Mouse (Mus musculus): ENCODE results near the gene Sdk1. TPM values are rescaled to one million over a fixed set of nuclear protein-coding genes. Genes with fewer than 3 reads are reported as not detected.

Gene Sdk1
- polyA plus RNA-seq, 1 experiment from 2014 or later, result 1.7 TPM

- H3K4me1 ChIP-seq (ENCODE audit: control insufficient read depth, insufficient read depth, low read length), result no peaks in the 10 kb centered on the region
- H3K9ac ChIP-seq (ENCODE audit: low read depth, low read length), result no peak overlapping the region
- H3K27ac ChIP-seq (ENCODE audit: low read length), result no peak overlapping the region
- H3K27me3 ChIP-seq (replicated peaks; ENCODE audit: control insufficient read depth, insufficient read depth, low read length), result no peaks in the 10 kb centered on the region
- 85% methylated on average over 2 of the region's 2 CpGs for WGBS
- no peaks in the 10 kb centered on the region for H3K9me3 ChIP-seq (ENCODE audit: control insufficient read depth, low read length)
- no peak overlapping the region for H3K4me2 ChIP-seq (ENCODE audit: low read depth, low read length)
- H3K36me3 ChIP-seq (ENCODE audit: control insufficient read depth, insufficient read depth, low read length), result no peaks in the 10 kb centered on the region
- no peak overlapping the region for H3K4me3 ChIP-seq (ENCODE audit: low read length)
- ATAC-seq, result no peak
Observed at GRCm38 (mm10) chr5:141952270-141952669, 711.0 kb downstream of the Sdk1 start.

- Histone ChIP-seq H3K4me2 (ENCODE audit: low read depth, low read length) (no peak overlapping the region), H3K27me3 (replicated peaks; ENCODE audit: control insufficient read depth, insufficient read depth, low read length) (no peaks in the 10 kb centered on the region), H3K36me3 (ENCODE audit: control insufficient read depth, insufficient read depth, low read length) (no peaks in the 10 kb centered on the region), H3K4me1 (ENCODE audit: control insufficient read depth, insufficient read depth, low read length) (no peaks in the 10 kb centered on the region), H3K4me3 (ENCODE audit: low read length) (no peak overlapping the region), H3K9me3 (ENCODE audit: control insufficient read depth, low read length) (no peaks in the 10 kb centered on the region), H3K9ac (ENCODE audit: low read depth, low read length) (no peak overlapping the region), H3K27ac (ENCODE audit: low read length) (no peak overlapping the region)
- WGBS, result 86% methylated on average over 7 of the region's 7 CpGs
- ATAC-seq, result no peak
Observed at GRCm38 (mm10) chr5:141952708-141953490, 711.6 kb downstream of the Sdk1 start.

DNA sequence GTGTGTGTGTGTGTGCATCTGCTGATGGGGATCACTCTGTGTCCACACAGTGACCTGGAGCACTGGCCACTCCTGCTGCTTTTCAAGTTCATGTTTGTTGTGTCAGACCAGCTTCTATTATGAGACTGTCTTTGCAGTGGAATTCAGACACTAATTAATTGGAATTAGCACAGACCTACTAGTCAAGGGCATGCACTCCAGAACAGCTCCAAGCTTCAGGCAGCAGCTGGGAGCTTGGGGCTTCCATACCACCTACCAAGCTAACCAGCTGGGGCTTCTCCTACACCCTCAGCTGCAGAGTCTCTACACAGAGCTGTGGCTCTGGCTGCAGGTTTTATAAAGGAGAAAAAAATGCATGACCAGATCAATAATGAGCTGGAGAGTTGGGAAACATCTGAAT is 729.8 kb downstream of the Sdk1 start:
- Histone ChIP-seq H3K4me1 (ENCODE audit: control insufficient read depth, insufficient read depth, low read length) (no peaks in the 10 kb centered on the region), H3K27me3 (replicated peaks; ENCODE audit: control insufficient read depth, insufficient read depth, low read length) (no peaks in the 10 kb centered on the region), H3K27ac (ENCODE audit: low read length) (no peak overlapping the region), H3K4me3 (ENCODE audit: low read length) (no peak overlapping the region), H3K9me3 (ENCODE audit: control insufficient read depth, low read length) (no peaks in the 10 kb centered on the region), H3K36me3 (ENCODE audit: control insufficient read depth, insufficient read depth, low read length) (no peaks in the 10 kb centered on the region), H3K4me2 (ENCODE audit: low read depth, low read length) (no peak overlapping the region), H3K9ac (ENCODE audit: low read depth, low read length) (no peak overlapping the region)
- no peak for ATAC-seq

GRCm38 (mm10) chr5:141979511-141979910 is 738.2 kb downstream of the Sdk1 start:
- Histone ChIP-seq H3K4me1 (ENCODE audit: control insufficient read depth, insufficient read depth, low read length) (no peaks in the 10 kb centered on the region), H3K36me3 (ENCODE audit: control insufficient read depth, insufficient read depth, low read length) (no peaks in the 10 kb centered on the region), H3K9ac (ENCODE audit: low read depth, low read length) (no peak overlapping the region), H3K9me3 (ENCODE audit: control insufficient read depth, low read length) (no peaks in the 10 kb centered on the region), H3K4me3 (ENCODE audit: low read length) (no peak overlapping the region), H3K27ac (ENCODE audit: low read length) (no peak overlapping the region), H3K27me3 (replicated peaks; ENCODE audit: control insufficient read depth, insufficient read depth, low read length) (no peaks in the 10 kb centered on the region), H3K4me2 (ENCODE audit: low read depth, low read length) (no peak overlapping the region)
- ATAC-seq, result no peak

GRCm38 (mm10) chr5:141980746-141981145 is 739.5 kb downstream of the Sdk1 start:
- no peak overlapping the region for H3K4me3 ChIP-seq (ENCODE audit: low read length)
- H3K36me3 ChIP-seq (ENCODE audit: control insufficient read depth, insufficient read depth, low read length), result no peaks in the 10 kb centered on the region
- no peaks in the 10 kb centered on the region for H3K27me3 ChIP-seq (replicated peaks; ENCODE audit: control insufficient read depth, insufficient read depth, low read length)
- no peak overlapping the region for H3K27ac ChIP-seq (ENCODE audit: low read length)
- H3K9ac ChIP-seq (ENCODE audit: low read depth, low read length), result no peak overlapping the region
- H3K4me2 ChIP-seq (ENCODE audit: low read depth, low read length), result no peak overlapping the region
- no peaks in the 10 kb centered on the region for H3K9me3 ChIP-seq (ENCODE audit: control insufficient read depth, low read length)
- no peaks in the 10 kb centered on the region for H3K4me1 ChIP-seq (ENCODE audit: control insufficient read depth, insufficient read depth, low read length)
- 80% methylated on average over 6 of the region's 6 CpGs for WGBS
- ATAC-seq, result no peak

DNA sequence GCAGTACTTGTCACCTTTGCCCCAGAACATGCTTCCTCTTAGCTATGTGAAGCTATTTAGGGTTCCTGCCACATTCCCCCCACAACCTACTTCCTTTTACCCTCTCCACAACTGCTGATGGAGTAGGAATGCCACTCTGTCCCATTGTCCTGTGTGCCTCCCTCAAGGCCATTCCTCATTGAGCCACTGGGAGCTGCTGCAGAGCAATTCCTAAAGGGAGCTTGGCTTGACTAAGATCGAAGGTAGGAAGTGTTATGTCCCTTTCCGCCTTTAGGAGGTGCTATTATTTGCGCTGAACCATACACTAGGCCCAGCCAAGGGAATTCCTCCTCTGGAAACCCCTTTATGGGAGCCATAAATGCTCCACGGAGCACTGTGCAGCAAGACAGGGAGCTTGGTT is 743.0 kb downstream of the Sdk1 start:
- H3K9ac ChIP-seq (ENCODE audit: low read depth, low read length), result no peak overlapping the region
- H3K9me3 ChIP-seq (ENCODE audit: control insufficient read depth, low read length), result no peaks in the 10 kb centered on the region
- no peak for ATAC-seq
- no peak overlapping the region for H3K4me2 ChIP-seq (ENCODE audit: low read depth, low read length)
- H3K27me3 ChIP-seq (replicated peaks; ENCODE audit: control insufficient read depth, insufficient read depth, low read length), result no peaks in the 10 kb centered on the region
- H3K4me3 ChIP-seq (ENCODE audit: low read length), result no peak overlapping the region
- 84% methylated on average over 4 of the region's 4 CpGs for WGBS
- H3K27ac ChIP-seq (ENCODE audit: low read length), result no peak overlapping the region
- no peaks in the 10 kb centered on the region for H3K36me3 ChIP-seq (ENCODE audit: control insufficient read depth, insufficient read depth, low read length)
- H3K4me1 ChIP-seq (ENCODE audit: control insufficient read depth, insufficient read depth, low read length), result no peaks in the 10 kb centered on the region

- no peak overlapping the region for H3K27ac ChIP-seq (ENCODE audit: low read length)
- H3K27me3 ChIP-seq (replicated peaks; ENCODE audit: control insufficient read depth, insufficient read depth, low read length), result no peaks in the 10 kb centered on the region
- 12% methylated on average over 8 of the region's 8 CpGs for WGBS
- no peak overlapping the region for H3K4me3 ChIP-seq (ENCODE audit: low read length)
- no peaks in the 10 kb centered on the region for H3K9me3 ChIP-seq (ENCODE audit: control insufficient read depth, low read length)
- H3K4me2 ChIP-seq (ENCODE audit: low read depth, low read length), result no peak overlapping the region
- no peaks in the 10 kb centered on the region for H3K4me1 ChIP-seq (ENCODE audit: control insufficient read depth, insufficient read depth, low read length)
- H3K36me3 ChIP-seq (ENCODE audit: control insufficient read depth, insufficient read depth, low read length), result no peaks in the 10 kb centered on the region
- ATAC-seq, result no peak
- no peak overlapping the region for H3K9ac ChIP-seq (ENCODE audit: low read depth, low read length)
Observed at GRCm38 (mm10) chr5:141985003-141985402, 743.7 kb downstream of the Sdk1 start.

DNA sequence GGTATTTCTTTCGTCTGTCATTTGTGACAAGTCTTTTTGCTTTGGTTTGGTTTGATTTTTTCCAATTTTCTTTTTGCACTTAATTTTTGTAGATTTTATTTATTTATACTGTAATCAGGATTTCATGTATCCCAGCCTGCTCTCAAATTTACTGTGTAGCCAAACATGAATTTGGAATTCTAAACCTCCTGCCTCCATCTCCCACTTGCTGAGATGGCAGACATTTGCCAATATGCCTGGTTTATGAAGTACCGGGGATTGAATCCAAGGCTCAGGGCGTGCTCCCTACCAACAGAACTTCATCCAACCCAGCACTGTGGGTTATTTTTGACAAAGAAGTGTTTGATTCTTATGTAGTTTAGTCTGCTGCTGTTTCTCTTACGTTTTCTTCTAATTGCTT is 744.3 kb downstream of the Sdk1 start:
- 83% methylated on average over 4 of the region's 4 CpGs for WGBS
- Histone ChIP-seq H3K27ac (ENCODE audit: low read length) (no peak overlapping the region), H3K4me2 (ENCODE audit: low read depth, low read length) (no peak overlapping the region), H3K9me3 (ENCODE audit: control insufficient read depth, low read length) (no peaks in the 10 kb centered on the region), H3K4me1 (ENCODE audit: control insufficient read depth, insufficient read depth, low read length) (no peaks in the 10 kb centered on the region), H3K36me3 (ENCODE audit: control insufficient read depth, insufficient read depth, low read length) (no peaks in the 10 kb centered on the region), H3K27me3 (replicated peaks; ENCODE audit: control insufficient read depth, insufficient read depth, low read length) (no peaks in the 10 kb centered on the region), H3K9ac (ENCODE audit: low read depth, low read length) (no peak overlapping the region), H3K4me3 (ENCODE audit: low read length) (no peak overlapping the region)
- no peak for ATAC-seq

DNA sequence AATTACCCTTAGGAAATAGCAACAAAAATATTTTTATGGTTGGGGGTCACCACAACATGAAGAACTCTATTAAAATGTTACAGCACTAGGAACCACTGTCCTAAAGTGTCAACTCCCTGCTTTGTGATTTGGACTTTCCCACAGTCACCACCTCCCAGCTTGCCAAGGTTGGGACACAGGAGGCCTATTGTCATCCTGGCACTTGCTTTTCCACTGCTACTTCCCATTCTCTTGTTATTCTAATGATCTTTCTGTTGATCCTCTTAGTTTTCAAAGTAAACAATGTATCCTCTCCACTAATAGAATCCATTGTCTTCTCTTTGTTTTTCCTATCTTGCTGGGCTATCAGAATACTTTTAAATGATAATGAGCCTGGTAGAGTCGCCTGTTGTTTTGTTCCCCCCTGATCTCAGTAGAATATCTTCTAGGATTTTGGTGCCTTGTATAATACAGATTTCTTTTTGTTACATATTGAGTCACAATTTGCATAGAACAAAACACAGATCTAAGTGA is 746.1 kb downstream of the Sdk1 start:
- H3K9ac ChIP-seq (ENCODE audit: low read depth, low read length), result no peak overlapping the region
- no peak overlapping the region for H3K27ac ChIP-seq (ENCODE audit: low read length)
- no peak overlapping the region for H3K4me3 ChIP-seq (ENCODE audit: low read length)
- H3K36me3 ChIP-seq (ENCODE audit: control insufficient read depth, insufficient read depth, low read length), result no peaks in the 10 kb centered on the region
- H3K9me3 ChIP-seq (ENCODE audit: control insufficient read depth, low read length), result no peaks in the 10 kb centered on the region
- H3K27me3 ChIP-seq (replicated peaks; ENCODE audit: control insufficient read depth, insufficient read depth, low read length), result no peaks in the 10 kb centered on the region
- no peaks in the 10 kb centered on the region for H3K4me1 ChIP-seq (ENCODE audit: control insufficient read depth, insufficient read depth, low read length)
- 17% methylated on average over 1 of the region's 1 CpGs for WGBS
- no peak overlapping the region for H3K4me2 ChIP-seq (ENCODE audit: low read depth, low read length)
- no peak for ATAC-seq

DNA sequence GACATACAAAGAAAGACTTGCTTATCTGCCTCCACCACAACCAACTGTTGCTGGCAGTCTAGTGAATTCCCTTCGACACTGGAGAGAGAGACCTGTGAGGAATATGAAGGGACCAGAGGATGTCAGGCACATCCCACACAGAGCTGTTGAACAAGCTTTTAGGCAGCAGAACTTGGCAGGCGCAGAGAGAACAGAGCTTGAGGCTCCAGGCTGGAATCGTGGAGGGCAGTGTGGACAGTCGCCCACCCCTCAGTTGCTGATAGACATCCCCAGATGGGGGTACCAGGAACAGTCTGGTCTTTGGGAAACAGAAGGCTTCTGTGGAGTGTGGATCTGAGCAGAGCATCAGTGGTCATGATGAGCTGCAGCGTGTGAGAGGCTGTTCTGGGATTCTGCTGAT is 747.4 kb downstream of the Sdk1 start:
- H3K9ac ChIP-seq (ENCODE audit: low read depth, low read length), result no peak overlapping the region
- no peaks in the 10 kb centered on the region for H3K36me3 ChIP-seq (ENCODE audit: control insufficient read depth, insufficient read depth, low read length)
- H3K27me3 ChIP-seq (replicated peaks; ENCODE audit: control insufficient read depth, insufficient read depth, low read length), result no peaks in the 10 kb centered on the region
- ATAC-seq, result no peak
- no peaks in the 10 kb centered on the region for H3K9me3 ChIP-seq (ENCODE audit: control insufficient read depth, low read length)
- WGBS, result 71% methylated on average over 5 of the region's 5 CpGs
- no peak overlapping the region for H3K4me3 ChIP-seq (ENCODE audit: low read length)
- H3K4me1 ChIP-seq (ENCODE audit: control insufficient read depth, insufficient read depth, low read length), result no peaks in the 10 kb centered on the region
- no peak overlapping the region for H3K4me2 ChIP-seq (ENCODE audit: low read depth, low read length)
- H3K27ac ChIP-seq (ENCODE audit: low read length), result no peak overlapping the region
